Mouse (Mus musculus): ENCODE data around the gene Rbfox1. TPM values are rescaled to one million over a fixed set of nuclear protein-coding genes. Genes with fewer than 3 reads are reported as not detected.

Gene Rbfox1
- total and polyA plus RNA-seq, 3 experiments: not detected

DNA sequence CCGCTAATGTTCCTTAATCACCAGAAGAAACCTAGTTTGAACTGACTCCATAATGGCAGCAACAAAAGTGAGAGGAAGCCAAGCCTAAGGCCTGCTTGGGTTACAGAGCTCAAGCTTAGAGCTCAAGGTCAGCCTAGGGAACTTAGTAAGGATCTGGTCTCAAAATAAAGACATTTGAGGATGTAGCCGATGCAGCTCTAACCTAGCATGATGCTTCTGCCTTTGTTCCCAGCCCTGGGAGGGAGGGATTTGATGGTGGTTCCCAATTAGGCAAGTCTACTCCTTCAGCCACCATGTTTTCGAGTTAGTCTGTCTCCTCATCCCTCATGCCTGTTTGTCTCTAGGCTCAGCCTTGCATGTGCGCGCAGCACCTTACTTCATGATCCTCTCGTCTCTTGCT lies 1548.1 kb downstream of the Rbfox1 start:
- Histone ChIP-seq H3K4me3 (ENCODE audit: control insufficient read depth in 1 of 2, insufficient read depth in 1 of 2, low read depth in 2 of 2, low read length in 2 of 2) (no peak overlapping the region), H3K36me3 (ENCODE audit: control insufficient read depth in 1 of 2, insufficient read depth in 2 of 2, low read length in 2 of 2) (no peaks in the 10 kb centered on the region), H3K27me3 (ENCODE audit: control insufficient read depth in 1 of 2, insufficient read depth in 2 of 2, low read length in 2 of 2) (no peaks in the 10 kb centered on the region), H3K79me2 (ENCODE audit: control insufficient read depth, insufficient read depth, low read length, poor library complexity) (no peaks in the 10 kb centered on the region), H3K9me3 (replicated peaks; ENCODE audit: insufficient read depth, low read length) (no peaks in the 10 kb centered on the region), H3K27ac (ENCODE audit: control insufficient read depth, low read depth, low read length) (no peak overlapping the region), H3K4me1 (ENCODE audit: control insufficient read depth in 1 of 2, insufficient read depth in 2 of 2, low read length in 2 of 2) (no peaks in the 10 kb centered on the region), H3K9ac (ENCODE audit: control insufficient read depth, low read depth, low read length, poor library complexity, severe bottlenecking) (no peak overlapping the region)
- TF ChIP-seq GATA1 (IDR thresholded peaks at IDR 0.05; ENCODE audit: low read depth, low read length) (no peak), JUND (IDR thresholded peaks at IDR 0.05; ENCODE audit: low read depth, low read length) (no peak), ETS1 (IDR thresholded peaks at IDR 0.05; ENCODE audit: low read depth, low read length) (no peak), SIN3A (IDR thresholded peaks at IDR 0.05; ENCODE audit: low read length) (no peak), MAFK (IDR thresholded peaks at IDR 0.05; ENCODE audit: borderline replicate concordance, low read depth, low read length) (no peak), MYC (IDR thresholded peaks at IDR 0.05; ENCODE audit: low read depth, low read length) (no peak), POLR2A (IDR thresholded peaks at IDR 0.05; ENCODE audit: control insufficient read depth in 1 of 2, insufficient read depth in 1 of 2, low read depth in 1 of 2, low read length in 2 of 2, poor library complexity in 1 of 2) (no peak), USF2 (IDR thresholded peaks at IDR 0.05; ENCODE audit: borderline replicate concordance in 1 of 2, insufficient read depth in 1 of 2, low read depth in 1 of 2, low read length in 2 of 2) (no peak), SMC3 (IDR thresholded peaks at IDR 0.05; ENCODE audit: low read depth, low read length) (no peak)
- no peak for DNase-seq (ENCODE audit: low read depth, low spot score)

DNA sequence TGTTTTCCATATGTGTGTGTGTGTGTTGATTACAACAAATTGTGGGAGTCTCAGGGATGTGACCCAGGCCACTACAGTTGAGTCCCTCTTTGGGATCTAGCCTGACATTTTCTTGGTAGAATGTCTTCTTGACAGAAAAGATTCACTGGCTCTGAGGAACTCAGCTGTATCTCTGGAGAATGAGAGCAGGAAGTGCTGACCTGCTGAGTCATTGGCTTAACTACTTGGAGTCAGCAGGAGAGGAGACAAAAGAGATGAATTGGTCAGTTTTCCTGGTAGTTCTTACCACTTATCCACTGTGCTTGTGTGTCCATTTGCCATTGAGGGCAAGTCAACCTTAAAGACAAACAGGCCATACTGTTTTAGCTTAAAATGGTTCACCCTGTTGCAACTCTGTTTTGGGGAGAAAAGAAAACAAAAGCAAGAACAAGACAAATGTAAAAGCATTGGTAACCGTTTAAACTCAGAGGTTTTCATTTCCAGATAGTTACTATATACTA lies 1561.7 kb downstream of the Rbfox1 start:
- Histone ChIP-seq H3K9me3 (replicated peaks; ENCODE audit: insufficient read depth, low read length) (no peaks in the 10 kb centered on the region), H3K27ac (ENCODE audit: control insufficient read depth, low read depth, low read length) (no peak overlapping the region), H3K27me3 (ENCODE audit: control insufficient read depth in 1 of 2, insufficient read depth in 2 of 2, low read length in 2 of 2) (no peaks in the 10 kb centered on the region), H3K4me1 (ENCODE audit: control insufficient read depth in 1 of 2, insufficient read depth in 2 of 2, low read length in 2 of 2) (no peaks in the 10 kb centered on the region), H3K36me3 (ENCODE audit: control insufficient read depth in 1 of 2, insufficient read depth in 2 of 2, low read length in 2 of 2) (no peaks in the 10 kb centered on the region), H3K4me3 (ENCODE audit: control insufficient read depth in 1 of 2, insufficient read depth in 1 of 2, low read depth in 2 of 2, low read length in 2 of 2) (no peak overlapping the region), H3K9ac (ENCODE audit: control insufficient read depth, low read depth, low read length, poor library complexity, severe bottlenecking) (no peak overlapping the region), H3K79me2 (ENCODE audit: control insufficient read depth, insufficient read depth, low read length, poor library complexity) (no peaks in the 10 kb centered on the region)
- TF ChIP-seq ZC3H11A (IDR thresholded peaks at IDR 0.05; ENCODE audit: low read depth, low read length): no peak
- no peak for TF ChIP-seq EP300 (IDR thresholded peaks at IDR 0.05; ENCODE audit: low read depth in 1 of 2, low read length in 2 of 2)
- no peak for TF ChIP-seq GABPA (IDR thresholded peaks at IDR 0.05; ENCODE audit: low read depth, low read length)
- TF ChIP-seq JUND (IDR thresholded peaks at IDR 0.05; ENCODE audit: low read depth, low read length): no peak
- no peak for TF ChIP-seq HCFC1 (IDR thresholded peaks at IDR 0.05; ENCODE audit: low read depth, low read length)
- no peak for TF ChIP-seq NELFE (IDR thresholded peaks at IDR 0.05; ENCODE audit: low read depth, low read length)
- TF ChIP-seq ETS1 (IDR thresholded peaks at IDR 0.05; ENCODE audit: low read depth, low read length): no peak
- TF ChIP-seq BHLHE40 (IDR thresholded peaks at IDR 0.05; ENCODE audit: borderline replicate concordance, low read depth, low read length): no peak
- no peak for TF ChIP-seq MAFK (IDR thresholded peaks at IDR 0.05; ENCODE audit: borderline replicate concordance, low read depth, low read length)
- TF ChIP-seq SMC3 (IDR thresholded peaks at IDR 0.05; ENCODE audit: low read depth, low read length): no peak
- no peak for TF ChIP-seq NRF1 (IDR thresholded peaks at IDR 0.05; ENCODE audit: insufficient read depth, low read depth, low read length, poor library complexity, severe bottlenecking)
- no peak for TF ChIP-seq CHD2 (IDR thresholded peaks at IDR 0.05; ENCODE audit: low read length)
- DNase-seq (ENCODE audit: low read depth, low spot score): no peak
